Mouse (Mus musculus): ENCODE data around the gene Wwtr1.

GRCm38 (mm10) chr3:57497791-57498190 lies 77.9 kb downstream of the Wwtr1 start:
- TF ChIP-seq CTCF (IDR thresholded peaks at IDR 0.05; ENCODE audit: insufficient read depth, low read length) (no peak), POLR2A (IDR thresholded peaks at IDR 0.05; ENCODE audit: borderline replicate concordance, extremely low read depth, low read depth, low read length) (no peak)

All from lung, adult 2 months (tissue).